Mouse (Mus musculus): ENCODE measurements around the gene Zswim1.

GRCm38 (mm10) chr2:164794293-164794692 is 28.2 kb upstream of the Zswim1 start:
- TF ChIP-seq CTCF (IDR thresholded peaks at IDR 0.05; ENCODE audit: borderline replicate concordance, extremely low read depth, insufficient read depth, insufficient read length) (peak; percentile 89), POLR2A (IDR thresholded peaks at IDR 0.05; ENCODE audit: borderline replicate concordance, extremely low read depth, insufficient read depth, insufficient read length, poor library complexity, severe bottlenecking) (no peak)
